Mouse (Mus musculus): ENCODE measurements around the gene Vps26c. TPM values are rescaled to one million over a fixed set of nuclear protein-coding genes. Genes with fewer than 3 reads are reported as not detected.
A peak's percentile ranks its signal among the peaks of the same experiment; 100 is the strongest.
"Not testable (repeated sequence)": the region's sequence is repeated elsewhere in the genome, so short reads cannot be mapped to it uniquely, and the experiment has no call there.

Gene Vps26c
- polyA plus RNA-seq, 1 experiment from 2014 or later: 59.3 TPM

DNA sequence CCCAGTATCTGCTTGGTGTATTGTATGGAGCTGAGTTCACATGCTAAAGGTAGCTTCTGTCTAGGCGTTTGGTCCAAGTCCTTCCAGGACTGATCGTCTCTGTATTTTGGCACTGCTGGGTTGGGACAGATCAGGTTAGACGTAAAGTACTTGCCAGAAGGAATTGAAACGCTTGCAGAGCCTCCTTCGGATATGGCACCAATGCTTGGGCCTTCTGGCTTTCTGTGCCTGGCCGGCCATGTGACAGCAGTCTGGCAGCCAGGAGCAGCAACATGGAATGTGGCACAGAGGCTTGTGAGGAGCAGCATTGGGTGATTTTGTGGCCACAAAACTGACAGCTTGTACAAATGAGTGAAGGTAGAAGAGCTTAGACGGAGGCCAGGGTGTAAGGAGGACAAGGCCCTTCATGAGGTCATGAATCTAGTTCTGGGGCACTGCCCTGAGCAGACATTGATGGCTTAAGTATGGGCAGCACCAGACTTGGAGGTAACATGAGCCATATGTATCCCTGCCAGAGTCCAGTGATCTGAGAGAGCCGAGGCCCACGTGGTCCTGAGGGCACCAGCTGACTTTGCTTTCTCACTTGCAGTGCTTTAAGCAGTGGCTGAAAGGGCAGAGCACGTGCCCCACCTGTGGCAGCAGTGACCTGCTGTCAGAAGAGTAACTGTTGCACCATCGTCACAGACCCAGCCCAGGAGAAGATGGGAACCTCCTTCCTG, 59.1 kb downstream of the Vps26c start:
- no peak overlapping the region for H3K27ac ChIP-seq (ENCODE audit: low read length)
- no peaks in the 10 kb centered on the region for H3K4me1 ChIP-seq (ENCODE audit: insufficient read depth, low read length)
- no peak overlapping the region for H3K4me2 ChIP-seq (replicated peaks; ENCODE audit: low read depth, low read length)
- 45% methylated on average over 11 of the region's 11 CpGs for WGBS
- H3K27me3 ChIP-seq (ENCODE audit: insufficient read depth, low read length): no peaks in the 10 kb centered on the region
- no peaks in the 10 kb centered on the region for H3K9me3 ChIP-seq (ENCODE audit: low read length)
- peaks cover 78% of the 10 kb centered on the region for H3K36me3 ChIP-seq (ENCODE audit: insufficient read depth, low read length)
- H3K9ac ChIP-seq (replicated peaks; ENCODE audit: low read length): no peak overlapping the region
- ATAC-seq (ENCODE audit: low FRiP score, low TSS enrichment): peak; percentile 92
- H3K4me3 ChIP-seq (ENCODE audit: low read length): no peak overlapping the region

DNA sequence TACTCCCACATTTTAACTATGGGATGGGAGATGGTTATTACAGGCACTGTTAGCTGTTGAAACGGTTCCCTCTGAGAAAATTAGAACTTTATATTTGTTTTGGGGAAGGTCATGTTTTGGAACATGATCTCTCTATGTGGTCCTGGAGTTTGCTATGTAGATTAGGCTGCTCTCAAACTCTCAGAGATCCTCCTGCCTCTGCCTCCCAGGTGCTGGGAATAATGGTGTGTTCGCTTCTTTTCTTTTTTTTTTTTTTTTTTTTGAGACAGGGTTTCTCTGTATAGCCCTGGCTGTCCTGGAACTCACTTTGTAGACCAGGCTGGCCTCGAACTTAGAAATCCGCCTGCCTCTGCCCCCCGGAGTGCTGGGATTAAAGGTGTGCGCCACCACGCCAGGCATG, 60.3 kb downstream of the Vps26c start:
- H3K4me2 ChIP-seq (replicated peaks; ENCODE audit: low read depth, low read length); H3K27me3 ChIP-seq (ENCODE audit: insufficient read depth, low read length); H3K4me1 ChIP-seq (ENCODE audit: insufficient read depth, low read length); H3K27ac ChIP-seq (ENCODE audit: low read length); H3K9me3 ChIP-seq (ENCODE audit: low read length); ATAC-seq (ENCODE audit: low FRiP score, low TSS enrichment); H3K9ac ChIP-seq (replicated peaks; ENCODE audit: low read length); H3K4me3 ChIP-seq (ENCODE audit: low read length): not testable (repeated sequence)
- WGBS: 90% methylated on average over 7 of the region's 7 CpGs
- H3K36me3 ChIP-seq (ENCODE audit: insufficient read depth, low read length): peaks cover 85% of the 10 kb centered on the region

DNA sequence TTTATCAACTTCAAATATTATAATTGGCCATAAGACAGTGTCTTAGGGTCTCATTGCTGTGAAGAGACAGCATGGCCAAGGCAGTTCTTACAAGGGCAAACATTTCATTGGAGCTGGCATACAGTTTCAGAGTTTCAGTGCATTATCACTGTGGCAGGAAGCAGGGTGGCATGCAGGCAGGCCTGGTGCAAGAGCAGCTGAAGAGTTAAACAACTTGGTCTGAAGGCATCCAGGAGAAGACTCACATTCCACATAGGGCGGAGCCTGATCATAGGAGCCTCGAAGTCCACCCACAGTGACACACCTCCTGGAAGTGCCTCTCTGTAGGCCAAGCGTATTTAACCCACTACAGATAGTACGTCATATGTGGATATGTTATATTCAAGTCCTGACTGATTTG, 60.7 kb downstream of the Vps26c start:
- Histone ChIP-seq H3K4me1 (ENCODE audit: insufficient read depth, low read length) (no peaks in the 10 kb centered on the region), H3K9me3 (ENCODE audit: low read length) (no peaks in the 10 kb centered on the region), H3K27me3 (ENCODE audit: insufficient read depth, low read length) (no peaks in the 10 kb centered on the region), H3K36me3 (ENCODE audit: insufficient read depth, low read length) (peaks cover 89% of the 10 kb centered on the region), H3K4me2 (replicated peaks; ENCODE audit: low read depth, low read length) (no peak overlapping the region), H3K9ac (replicated peaks; ENCODE audit: low read length) (no peak overlapping the region), H3K27ac (ENCODE audit: low read length) (no peak overlapping the region), H3K4me3 (ENCODE audit: low read length) (no peak overlapping the region)
- WGBS: 81% methylated on average over 4 of the region's 4 CpGs
- ATAC-seq (ENCODE audit: low FRiP score, low TSS enrichment): no peak

DNA sequence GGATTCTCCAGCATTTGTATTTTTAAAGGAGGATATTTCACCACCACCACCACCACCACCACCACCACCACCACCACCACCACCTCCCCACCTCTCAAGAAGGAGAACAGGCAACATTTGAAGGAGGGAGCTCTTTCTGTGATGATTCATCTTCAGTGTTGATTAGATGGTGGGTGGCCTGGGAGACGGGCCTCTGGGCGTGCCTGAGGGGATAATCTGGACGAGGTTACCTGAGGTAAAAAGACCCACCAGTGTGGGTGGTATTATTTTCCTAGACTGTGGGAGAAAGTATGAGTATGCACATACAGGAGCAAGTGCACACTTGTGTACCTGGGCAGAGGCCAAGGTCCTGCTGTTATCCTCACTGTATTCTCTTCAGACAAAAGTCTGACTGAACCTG, 62.6 kb downstream of the Vps26c start:
- WGBS: 86% methylated on average over 3 of the region's 3 CpGs
- ATAC-seq (ENCODE audit: low FRiP score, low TSS enrichment): no peak
- Histone ChIP-seq H3K36me3 (ENCODE audit: insufficient read depth, low read length) (peaks cover 90% of the 10 kb centered on the region), H3K27me3 (ENCODE audit: insufficient read depth, low read length) (no peaks in the 10 kb centered on the region), H3K9me3 (ENCODE audit: low read length) (no peaks in the 10 kb centered on the region), H3K27ac (ENCODE audit: low read length) (no peak overlapping the region), H3K9ac (replicated peaks; ENCODE audit: low read length) (no peak overlapping the region), H3K4me2 (replicated peaks; ENCODE audit: low read depth, low read length) (no peak overlapping the region), H3K4me3 (ENCODE audit: low read length) (no peak overlapping the region), H3K4me1 (ENCODE audit: insufficient read depth, low read length) (no peaks in the 10 kb centered on the region)

DNA sequence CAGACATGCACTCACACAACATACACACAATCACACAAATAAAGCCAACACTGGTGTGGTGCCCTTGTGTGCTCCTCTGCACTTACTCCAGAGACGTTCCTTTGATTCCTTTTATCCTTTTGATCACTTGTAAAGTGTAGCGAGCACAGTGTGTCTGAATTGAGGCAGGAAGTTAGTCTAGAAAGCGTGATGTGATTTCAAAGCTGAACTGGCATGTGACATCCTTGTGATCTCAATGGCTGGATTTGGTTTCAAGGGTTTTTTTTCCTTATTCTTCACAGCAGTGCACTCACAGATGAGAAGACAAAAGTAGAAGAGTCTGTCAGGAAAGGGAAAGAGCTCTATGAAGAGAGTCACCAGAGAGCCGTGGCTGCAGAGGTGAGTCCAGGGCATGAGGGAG, 72.5 kb downstream of the Vps26c start:
- Histone ChIP-seq H3K4me3 (ENCODE audit: low read length) (no peak overlapping the region), H3K36me3 (ENCODE audit: insufficient read depth, low read length) (peaks cover 68% of the 10 kb centered on the region), H3K9me3 (ENCODE audit: low read length) (no peaks in the 10 kb centered on the region), H3K27me3 (ENCODE audit: insufficient read depth, low read length) (no peaks in the 10 kb centered on the region), H3K9ac (replicated peaks; ENCODE audit: low read length) (no peak overlapping the region), H3K4me1 (ENCODE audit: insufficient read depth, low read length) (peaks cover 18% of the 10 kb centered on the region), H3K4me2 (replicated peaks; ENCODE audit: low read depth, low read length) (no peak overlapping the region), H3K27ac (ENCODE audit: low read length) (no peak overlapping the region)
- WGBS: 63% methylated on average over 4 of the region's 4 CpGs
- no peak for ATAC-seq (ENCODE audit: low FRiP score, low TSS enrichment)

DNA sequence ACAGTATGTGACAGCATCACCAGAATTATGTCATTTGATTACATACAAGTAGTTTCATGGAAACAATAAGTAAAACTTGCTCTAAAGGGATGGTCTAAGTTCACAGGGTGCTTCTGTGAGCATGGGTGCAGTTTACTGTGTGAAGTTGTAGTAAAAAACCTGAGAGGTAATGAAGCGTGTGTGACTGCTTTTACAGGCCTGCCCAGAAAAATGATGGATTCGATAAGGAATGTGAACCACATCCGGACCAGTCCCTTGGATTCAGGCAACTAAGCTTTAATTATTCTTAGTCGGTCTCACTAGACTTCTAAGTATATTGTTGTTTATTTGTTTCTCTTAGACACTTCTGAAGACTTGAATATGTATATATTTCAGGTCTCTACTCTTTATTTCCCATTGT, 73.9 kb downstream of the Vps26c start:
- Histone ChIP-seq H3K9ac (replicated peaks; ENCODE audit: low read length) (no peak overlapping the region), H3K27ac (ENCODE audit: low read length) (peak overlapping the region; percentile 66; the same call in 1 of the 2 replicates), H3K36me3 (ENCODE audit: insufficient read depth, low read length) (peaks cover 63% of the 10 kb centered on the region), H3K4me3 (ENCODE audit: low read length) (no peak overlapping the region), H3K4me1 (ENCODE audit: insufficient read depth, low read length) (peaks cover 18% of the 10 kb centered on the region), H3K4me2 (replicated peaks; ENCODE audit: low read depth, low read length) (no peak overlapping the region), H3K9me3 (ENCODE audit: low read length) (no peaks in the 10 kb centered on the region), H3K27me3 (ENCODE audit: insufficient read depth, low read length) (no peaks in the 10 kb centered on the region)
- WGBS: 35% methylated on average over 4 of the region's 4 CpGs
- no peak for ATAC-seq (ENCODE audit: low FRiP score, low TSS enrichment)

DNA sequence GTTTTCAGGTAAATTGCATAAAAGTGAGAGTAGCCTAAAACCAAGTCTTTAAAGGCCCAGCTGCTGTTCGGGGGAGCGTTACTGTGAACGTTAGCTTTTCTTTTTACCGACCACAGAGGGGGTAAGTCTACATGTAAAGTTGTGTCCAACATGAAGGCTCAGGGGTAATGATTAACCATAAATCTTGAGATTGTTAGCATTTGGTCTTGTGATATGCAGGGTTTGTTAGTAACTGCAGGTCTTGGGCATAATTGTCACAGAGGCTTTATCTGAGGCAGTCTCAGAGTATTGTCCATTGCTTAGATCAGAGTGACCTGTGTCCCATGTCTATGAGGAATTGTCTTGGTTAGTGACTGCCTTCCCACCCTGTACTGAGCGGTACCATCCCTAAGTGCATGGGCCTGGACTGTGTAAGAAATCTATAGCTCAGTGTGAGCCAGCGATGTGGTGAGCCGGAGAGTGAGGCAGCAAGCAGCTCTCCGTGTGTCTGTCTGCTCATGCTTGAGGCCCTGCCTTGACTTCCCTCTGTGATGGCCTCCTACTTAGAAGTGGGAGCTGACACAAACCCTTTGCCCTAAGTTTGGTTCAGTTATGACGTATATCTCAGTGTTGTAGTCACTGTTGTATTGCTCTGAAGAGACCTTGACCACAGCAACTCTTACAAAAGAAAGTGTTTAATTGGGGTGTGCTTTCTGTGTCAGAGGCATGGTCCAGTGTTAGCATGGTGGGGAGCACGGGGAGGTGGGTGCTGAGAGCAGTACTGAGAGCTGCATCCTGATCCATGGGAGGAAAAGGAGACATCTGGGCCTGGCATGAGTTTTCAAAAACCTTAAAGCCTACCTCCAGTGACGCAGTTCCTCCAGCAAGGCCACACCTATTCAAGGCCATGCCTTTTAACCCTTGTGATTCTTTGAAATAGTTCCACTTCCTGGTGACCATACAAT, 74.8 kb downstream of the Vps26c start:
- WGBS: 74% methylated on average over 11 of the region's 11 CpGs
- H3K9ac ChIP-seq (replicated peaks; ENCODE audit: low read length): no peak overlapping the region
- no peak overlapping the region for H3K4me3 ChIP-seq (ENCODE audit: low read length)
- ATAC-seq (ENCODE audit: low FRiP score, low TSS enrichment): no peak
- no peak overlapping the region for H3K4me2 ChIP-seq (replicated peaks; ENCODE audit: low read depth, low read length)
- no peaks in the 10 kb centered on the region for H3K9me3 ChIP-seq (ENCODE audit: low read length)
- peaks cover 18% of the 10 kb centered on the region for H3K4me1 ChIP-seq (ENCODE audit: insufficient read depth, low read length)
- H3K27me3 ChIP-seq (ENCODE audit: insufficient read depth, low read length): no peaks in the 10 kb centered on the region
- peaks cover 62% of the 10 kb centered on the region for H3K36me3 ChIP-seq (ENCODE audit: insufficient read depth, low read length)
- peak overlapping the region; percentile 66 for H3K27ac ChIP-seq (ENCODE audit: low read length)

DNA sequence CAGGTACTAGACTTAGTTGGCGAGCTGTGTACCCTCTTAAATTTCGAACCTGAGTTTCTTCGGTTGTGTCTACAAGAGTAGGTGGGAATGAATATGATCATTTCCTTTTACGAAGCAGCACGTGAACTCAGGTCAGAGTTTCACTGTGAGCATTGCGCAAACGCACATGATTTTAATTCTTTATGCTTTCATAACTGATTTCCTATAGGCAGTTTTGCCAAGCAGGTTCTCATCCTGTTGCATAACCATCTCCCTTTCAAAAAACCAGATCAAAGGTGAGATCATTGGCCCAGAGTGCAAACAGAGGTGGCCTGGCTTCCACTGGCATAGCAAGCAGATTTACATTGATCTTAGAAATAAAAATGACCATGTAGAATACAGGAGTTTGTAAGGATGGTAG, 77.0 kb downstream of the Vps26c start:
- H3K9ac ChIP-seq (replicated peaks; ENCODE audit: low read length): no peak overlapping the region
- H3K4me2 ChIP-seq (replicated peaks; ENCODE audit: low read depth, low read length): no peak overlapping the region
- ATAC-seq (ENCODE audit: low FRiP score, low TSS enrichment): no peak
- no peak overlapping the region for H3K27ac ChIP-seq (ENCODE audit: low read length)
- peaks cover 18% of the 10 kb centered on the region for H3K4me1 ChIP-seq (ENCODE audit: insufficient read depth, low read length)
- WGBS: 95% methylated on average over 7 of the region's 7 CpGs
- H3K36me3 ChIP-seq (ENCODE audit: insufficient read depth, low read length): peaks cover 56% of the 10 kb centered on the region
- H3K9me3 ChIP-seq (ENCODE audit: low read length): no peaks in the 10 kb centered on the region
- H3K4me3 ChIP-seq (ENCODE audit: low read length): no peak overlapping the region
- H3K27me3 ChIP-seq (ENCODE audit: insufficient read depth, low read length): no peaks in the 10 kb centered on the region

DNA sequence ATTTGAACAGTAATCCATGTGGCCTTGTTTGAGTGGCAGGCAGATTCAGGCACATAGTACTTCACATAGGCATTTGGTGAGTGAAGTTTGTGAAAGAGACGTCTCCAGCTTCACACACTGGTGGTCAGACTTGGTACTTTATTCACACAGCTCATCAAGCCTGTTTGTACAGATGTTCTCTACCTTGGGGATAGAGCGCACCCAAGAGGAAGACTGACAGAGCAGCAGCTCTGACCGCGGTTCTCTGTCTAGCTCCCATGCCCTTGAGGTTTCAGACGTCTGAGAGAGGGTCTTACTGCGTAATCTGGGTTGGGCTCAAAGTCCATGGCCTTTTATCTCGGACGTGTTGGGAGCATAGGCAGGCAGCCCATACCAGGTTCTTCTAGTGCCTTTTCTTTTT, 77.5 kb downstream of the Vps26c start:
- peaks cover 52% of the 10 kb centered on the region for H3K36me3 ChIP-seq (ENCODE audit: insufficient read depth, low read length)
- H3K4me3 ChIP-seq (ENCODE audit: low read length): no peak overlapping the region
- no peaks in the 10 kb centered on the region for H3K9me3 ChIP-seq (ENCODE audit: low read length)
- WGBS: 80% methylated on average over 8 of the region's 8 CpGs
- peaks cover 18% of the 10 kb centered on the region for H3K4me1 ChIP-seq (ENCODE audit: insufficient read depth, low read length)
- H3K27ac ChIP-seq (ENCODE audit: low read length): no peak overlapping the region
- no peak overlapping the region for H3K4me2 ChIP-seq (replicated peaks; ENCODE audit: low read depth, low read length)
- no peak for ATAC-seq (ENCODE audit: low FRiP score, low TSS enrichment)
- no peaks in the 10 kb centered on the region for H3K27me3 ChIP-seq (ENCODE audit: insufficient read depth, low read length)
- H3K9ac ChIP-seq (replicated peaks; ENCODE audit: low read length): no peak overlapping the region
